Mouse (Mus musculus) kidney, adult 8-10 months (tissue): Measurements from ENCODE around the gene Skap1.
"Not testable (repeated sequence)": the region's sequence is repeated elsewhere in the genome, so short reads cannot be mapped to it uniquely, and the experiment has no call there.

ENCODE experiments used
- DNase-seq, 2 experiments: peaks; one replicate each; pipeline ENCODE4 v3.0.0; 2022

The Skap1 gene

DNA sequence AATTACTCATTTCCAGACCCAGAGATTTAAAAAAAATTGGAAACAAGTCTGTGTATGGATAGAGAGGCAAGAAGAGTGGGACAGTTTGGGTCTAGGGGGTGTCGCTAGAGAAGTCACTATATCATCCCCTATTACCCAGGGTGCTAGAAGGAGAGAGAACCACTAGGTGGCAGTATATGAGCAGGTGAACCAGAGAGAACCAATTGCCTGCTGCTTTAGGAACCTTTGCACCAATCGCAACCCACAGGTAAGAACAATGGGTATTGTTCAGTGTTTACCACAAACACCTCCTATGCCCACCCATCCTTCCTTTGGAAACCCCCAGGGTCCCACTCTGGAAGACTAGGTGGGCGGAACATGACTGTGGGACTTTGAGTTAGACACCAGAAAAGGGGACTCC is 295.6 kb downstream of the Skap1 start:
- peak; percentile 57 to 65 for DNase-seq

DNA sequence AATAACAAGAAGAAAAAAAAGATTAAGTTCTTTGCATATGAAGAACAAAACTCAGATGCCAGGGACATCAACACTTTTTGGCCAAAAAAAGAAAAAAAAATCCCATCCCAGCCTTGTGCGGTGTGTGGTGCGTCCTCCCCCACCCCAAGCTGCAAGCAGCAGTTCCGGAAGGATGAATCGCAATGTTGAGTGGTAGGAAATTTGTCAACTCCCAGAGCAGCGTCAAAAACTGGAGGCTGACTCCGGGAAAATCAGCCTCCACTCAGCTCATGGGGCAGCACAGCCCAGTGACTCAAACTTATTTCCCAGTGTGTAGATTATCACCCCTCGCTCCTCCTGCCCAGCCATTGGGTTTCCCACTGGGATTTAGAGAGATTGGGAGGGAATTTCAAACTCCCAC is 297.6 kb downstream of the Skap1 start:
- no peak for DNase-seq

DNA sequence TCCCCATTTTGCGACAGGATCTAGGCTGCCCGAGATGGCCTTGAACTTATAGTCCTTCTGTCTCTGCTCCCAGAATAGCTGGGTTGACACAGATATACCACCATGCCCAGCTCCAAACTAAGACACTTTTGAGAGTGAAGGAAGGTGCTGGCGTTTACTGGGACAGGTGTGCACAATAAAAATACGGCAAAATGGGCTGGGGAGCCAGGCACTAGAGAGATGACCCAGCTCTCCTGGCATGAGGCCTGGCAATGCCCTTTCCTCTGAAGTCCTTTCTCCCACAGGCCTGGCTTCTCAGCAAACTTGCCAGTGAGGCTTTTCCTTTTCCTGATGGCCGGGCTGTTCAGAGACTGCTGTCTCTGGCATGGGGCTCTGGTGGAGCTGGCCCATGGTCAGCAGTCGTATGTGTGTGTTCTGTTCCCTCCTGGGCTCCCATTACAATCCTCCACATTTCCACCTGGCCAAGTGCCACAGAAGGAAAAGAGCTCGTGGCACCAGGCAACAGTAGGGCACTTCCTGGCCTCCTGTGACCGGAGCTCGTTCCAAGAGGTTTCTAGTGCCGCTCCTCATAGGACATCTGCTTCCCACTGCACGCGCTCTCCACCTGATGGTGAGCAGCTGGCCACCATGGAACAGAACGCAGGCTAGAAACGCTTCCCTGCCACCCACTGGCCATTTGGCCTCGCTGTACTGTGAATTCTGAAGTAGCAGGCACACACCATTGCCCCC is 298.5 kb downstream of the Skap1 start:
- no peak for DNase-seq

DNA sequence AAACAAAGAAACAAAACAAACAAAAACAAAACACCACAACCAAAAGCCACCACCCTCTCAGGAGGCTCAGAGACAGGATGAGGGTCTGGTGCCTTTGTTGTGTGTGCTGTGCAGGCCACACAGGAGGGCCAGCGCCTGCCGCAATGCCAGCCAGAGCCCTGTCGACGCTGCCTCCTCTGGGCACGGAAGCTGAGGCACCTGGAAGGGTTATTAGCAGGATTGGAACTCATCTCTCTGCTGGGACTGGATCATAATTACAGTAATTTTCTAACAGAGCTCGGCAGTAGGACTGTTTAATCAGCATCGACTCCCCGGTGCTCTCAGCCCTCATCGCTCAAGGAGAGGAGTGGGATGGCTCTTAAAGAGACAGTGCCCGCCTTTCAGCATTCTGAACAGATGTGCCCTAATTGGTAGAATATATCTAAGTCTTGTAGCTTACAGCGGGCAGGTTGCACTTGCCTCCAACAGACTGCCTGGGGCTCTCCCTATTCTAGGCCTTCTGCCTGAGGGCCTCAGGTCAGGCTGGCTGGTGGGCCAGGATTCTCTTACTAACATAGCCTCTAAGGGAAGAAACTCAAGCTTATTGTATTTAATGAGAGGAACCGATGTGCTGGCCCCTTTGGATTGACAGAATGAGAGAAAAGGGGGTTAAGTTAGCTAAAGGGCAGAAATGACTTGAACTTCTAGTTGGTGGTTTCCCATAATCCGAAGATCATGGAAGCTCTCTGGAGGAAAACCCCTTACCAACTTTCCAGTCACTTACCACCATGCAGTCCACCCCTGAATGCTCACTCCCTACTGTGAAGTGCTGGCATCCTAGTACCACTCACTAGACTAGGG is 300.3 kb downstream of the Skap1 start:
- no peak for DNase-seq

DNA sequence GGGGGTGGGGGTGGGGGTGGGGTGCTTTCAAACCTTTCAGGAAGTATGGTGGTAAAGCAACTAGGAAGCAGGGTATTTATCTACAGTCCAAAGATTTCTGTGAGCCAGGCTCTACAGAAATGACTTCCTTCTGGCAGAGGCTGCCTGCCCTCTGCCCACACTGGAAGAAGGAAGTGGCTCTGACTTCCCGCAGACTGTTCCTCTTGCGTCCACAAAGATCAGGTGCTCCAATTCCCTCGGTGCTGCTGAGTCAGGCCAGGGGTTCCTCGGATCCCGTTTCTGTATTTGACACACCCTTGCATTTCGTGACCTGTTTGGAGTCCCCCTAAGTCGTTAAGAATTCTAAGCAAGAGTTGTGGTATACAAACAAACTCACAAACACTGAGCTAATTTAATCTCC is 301.3 kb downstream of the Skap1 start:
- no peak for DNase-seq

DNA sequence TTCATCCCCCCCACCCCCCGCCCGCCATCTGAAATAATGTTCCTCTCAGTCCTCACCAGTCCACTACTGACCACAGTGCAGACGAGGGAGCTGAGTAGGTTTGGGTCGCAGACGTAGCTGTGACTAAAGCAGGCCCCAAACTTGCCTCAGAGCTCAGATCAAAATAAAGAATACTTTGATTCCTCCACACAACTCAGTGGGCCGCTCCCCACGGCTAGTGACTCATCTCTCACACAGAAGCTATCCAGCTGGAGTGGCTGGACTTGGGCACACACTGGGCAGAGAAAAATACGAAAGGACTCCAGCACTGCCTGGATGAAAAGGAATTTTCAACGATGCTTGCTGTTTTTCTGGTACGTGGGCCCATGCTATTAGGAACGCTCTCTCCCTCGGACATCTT is 302.2 kb downstream of the Skap1 start:
- no peak for DNase-seq

DNA sequence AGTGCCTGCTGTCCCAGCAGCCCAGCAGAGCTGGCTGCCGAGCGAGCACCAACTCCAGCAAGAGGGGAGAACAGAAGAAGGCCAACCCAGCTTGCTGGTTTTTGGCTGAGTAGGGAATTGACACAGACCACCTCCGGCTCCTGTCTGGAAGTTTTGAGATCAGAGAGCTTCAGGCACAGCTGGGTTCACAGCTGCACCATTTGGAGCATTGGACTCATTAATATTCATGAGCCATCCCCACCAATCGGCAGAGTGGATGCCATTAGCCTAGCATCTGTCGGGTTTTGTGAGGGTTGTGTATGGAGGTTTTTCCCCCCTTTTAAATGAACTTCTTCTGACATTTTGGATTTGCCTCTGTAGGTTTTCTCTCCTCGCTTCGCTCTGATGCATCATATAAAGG is 302.7 kb downstream of the Skap1 start:
- no peak for DNase-seq

DNA sequence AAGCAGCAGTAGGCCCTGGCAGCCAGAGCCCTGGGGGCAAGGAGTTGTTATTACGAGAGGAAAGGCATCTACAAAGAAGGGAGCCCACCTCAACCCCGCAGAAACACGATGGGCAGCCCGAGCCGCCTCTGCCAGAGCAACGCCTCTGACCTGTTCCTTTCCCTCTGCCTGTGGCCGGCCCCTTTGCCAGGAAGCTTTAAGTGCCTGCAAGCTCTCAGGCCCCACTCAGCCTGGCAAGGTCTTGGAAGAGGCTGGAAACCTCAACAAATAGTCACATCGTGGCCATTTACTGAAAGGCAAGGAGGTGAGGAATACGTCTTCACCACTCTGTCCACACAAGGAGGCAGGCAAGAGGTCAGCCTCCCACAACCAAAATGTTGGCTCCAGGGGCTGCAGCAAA is 303.8 kb downstream of the Skap1 start:
- DNase-seq, result no peak

DNA sequence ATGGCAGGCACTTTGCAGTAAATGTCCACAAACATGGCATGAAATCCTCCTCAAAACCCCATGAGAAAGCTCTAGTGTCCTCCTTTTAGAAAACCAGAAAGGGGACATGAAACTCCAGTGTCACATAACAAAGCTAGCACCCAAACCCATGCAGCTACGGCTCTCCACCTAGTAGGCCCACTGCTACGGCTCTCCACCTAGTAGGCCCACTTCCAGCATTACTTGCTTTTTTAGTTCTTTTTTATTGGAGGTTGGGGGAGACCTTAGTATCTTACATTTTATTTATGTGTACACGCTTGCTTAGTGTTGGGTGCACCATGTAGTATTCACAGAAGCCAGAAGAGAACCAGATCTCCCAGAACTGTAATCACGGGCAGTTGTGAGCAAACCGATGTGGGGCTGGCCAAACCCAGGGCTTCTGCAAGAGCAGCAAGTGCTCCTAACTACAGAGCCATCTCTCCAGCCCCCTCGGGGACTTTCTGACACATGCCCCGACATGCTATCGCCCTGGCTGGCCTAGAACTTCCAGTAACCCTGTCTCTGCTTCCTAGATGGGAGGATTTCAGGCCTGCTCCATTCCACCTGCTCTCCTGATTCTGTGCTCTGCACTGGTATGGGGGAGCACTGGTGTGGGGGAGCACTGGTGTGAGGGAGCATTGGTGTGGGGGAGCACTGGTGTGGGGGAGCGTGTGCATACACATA is 307.0 kb downstream of the Skap1 start:
- no peak for DNase-seq

DNA sequence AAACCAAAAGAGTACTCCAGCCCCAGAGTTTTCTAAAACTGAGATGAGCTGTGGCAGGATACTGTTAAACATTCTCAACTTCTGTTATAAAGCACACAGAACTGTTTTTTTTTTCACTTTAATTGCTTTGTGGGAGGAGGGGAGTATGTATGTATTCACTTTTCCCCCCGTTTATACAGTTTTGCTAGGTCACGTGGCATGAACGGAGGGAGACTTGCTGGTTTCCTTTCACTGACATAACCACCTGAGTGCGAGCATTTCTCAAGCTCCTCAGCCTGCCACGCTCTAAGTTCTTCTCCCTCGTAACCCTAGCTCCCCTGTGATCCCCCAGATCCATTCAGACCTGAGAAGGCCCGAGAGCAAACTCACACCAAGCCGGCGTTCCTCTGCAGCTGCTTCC is 308.0 kb downstream of the Skap1 start:
- no peak for DNase-seq

DNA sequence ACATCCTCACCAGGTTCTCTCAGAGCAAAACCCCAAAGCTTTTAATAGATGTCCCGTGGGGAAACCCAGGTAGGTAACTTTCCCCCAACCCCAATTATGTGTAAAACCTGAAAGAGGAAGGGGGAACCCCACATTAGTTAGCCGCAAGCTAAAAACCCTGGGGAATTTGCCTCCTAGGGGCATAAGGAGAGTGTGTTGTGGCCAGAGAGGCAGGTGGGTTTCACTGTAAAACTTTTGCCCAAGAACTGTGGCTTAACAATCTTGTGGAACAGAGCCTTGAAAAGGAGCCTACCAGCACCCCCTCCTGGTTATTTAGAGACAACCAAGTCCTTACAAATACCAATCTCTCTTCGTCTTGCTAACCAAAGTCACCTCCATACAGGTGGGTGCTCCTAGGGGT is 310.1 kb downstream of the Skap1 start:
- no peak for DNase-seq

DNA sequence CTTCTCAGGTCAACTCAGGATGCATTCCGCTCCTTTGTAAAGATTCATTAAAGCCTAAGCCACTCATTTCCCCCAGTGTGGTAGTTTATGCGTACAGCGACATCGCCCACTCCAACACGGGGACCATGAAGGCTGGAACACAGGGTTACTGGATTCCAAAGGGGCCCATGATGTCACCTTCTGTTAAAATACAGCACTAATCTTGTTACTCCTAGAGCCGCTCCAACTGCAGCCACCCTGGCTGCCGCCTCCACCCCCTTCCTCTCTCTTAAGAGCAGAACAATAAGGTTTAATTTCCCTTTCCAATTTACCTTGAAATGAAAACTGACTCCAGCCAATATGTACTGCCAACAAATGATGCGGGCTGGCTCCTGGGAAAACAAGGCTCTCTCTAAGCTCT is 310.7 kb downstream of the Skap1 start:
- no peak for DNase-seq

DNA sequence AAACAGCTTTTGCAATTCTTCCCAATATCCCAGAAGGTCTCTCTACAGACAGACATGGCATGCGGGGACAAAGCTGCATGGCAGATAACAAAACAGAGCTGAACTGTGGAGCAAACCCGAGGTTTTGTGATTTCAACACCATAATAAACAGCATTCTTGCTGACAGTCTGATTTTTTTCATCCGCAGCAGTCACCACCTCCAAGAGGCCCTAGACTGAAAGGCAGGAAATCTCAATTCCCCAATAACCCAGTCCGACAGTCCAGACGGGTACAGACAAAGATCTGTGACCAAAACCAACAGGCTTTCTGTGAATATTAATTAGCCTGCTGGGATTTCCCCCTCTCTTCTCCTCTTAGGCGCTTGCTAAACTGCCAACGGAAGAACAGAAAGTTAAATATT is 311.3 kb downstream of the Skap1 start:
- DNase-seq, result no peak

DNA sequence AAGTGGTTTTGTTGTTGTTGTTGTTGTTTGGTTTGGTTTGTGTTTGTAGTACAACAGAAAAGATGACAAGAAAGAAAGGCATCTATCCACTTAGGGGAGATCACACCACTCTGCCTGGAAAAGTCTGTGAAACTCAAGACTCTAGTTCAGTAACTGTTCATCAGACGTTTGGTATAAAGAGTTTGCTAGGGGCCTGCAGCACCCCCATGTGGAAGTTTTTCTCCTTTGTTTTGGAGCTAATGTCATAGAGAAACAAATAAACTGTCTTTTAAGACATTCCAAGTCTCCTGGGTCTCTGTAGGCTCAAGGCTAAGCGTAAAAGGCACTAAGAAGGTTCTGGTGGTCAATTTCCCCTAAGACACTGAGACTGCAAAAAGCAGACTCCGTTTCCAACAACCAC is 311.7 kb downstream of the Skap1 start:
- no peak for DNase-seq

DNA sequence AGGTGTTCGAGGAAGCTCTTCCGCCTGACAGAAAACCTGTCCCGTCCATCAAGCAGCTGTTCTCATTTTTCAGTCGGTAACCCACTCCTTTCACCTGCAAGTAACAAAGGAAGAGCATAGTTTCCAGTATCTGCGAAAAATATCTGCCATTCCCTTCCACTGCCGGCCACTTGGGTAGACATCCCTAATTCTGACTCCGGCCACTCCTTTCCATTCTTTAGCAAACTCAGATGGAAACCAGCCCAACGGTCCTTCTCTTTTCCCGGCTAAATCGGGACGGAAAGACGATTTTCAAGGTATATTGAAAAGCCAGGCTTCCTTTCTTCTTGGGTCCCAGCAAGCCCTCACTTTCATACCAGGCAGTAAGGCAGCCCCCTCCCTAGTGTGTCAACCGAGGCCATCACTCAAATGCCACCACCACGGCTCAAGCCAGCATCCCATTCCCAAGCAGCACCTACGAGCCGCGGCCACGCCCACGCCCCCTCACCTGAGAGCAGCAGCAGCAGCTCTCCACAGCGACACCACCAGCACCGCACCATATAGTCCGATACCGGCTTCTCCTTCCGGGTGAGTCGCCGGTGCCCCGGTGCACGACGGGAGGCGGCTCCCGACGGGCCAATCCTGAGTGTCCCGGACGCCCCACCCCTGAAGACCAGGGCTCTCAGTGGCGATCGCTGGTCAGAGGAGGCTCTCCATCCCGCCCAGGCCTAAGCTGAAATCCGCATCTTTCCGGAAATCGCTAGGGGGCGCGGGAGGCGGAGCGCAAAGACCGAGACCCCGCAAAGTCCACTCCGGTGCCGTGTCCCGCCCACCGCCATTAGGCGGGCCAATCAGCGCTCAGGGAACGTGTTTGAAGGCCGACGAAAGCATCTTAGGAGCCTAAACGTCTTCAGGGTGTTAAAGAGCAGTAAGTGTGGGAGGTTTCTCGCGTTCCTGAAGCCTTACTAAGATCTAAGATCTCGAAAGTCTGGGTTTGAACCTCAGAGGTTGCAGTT is 312.9 kb downstream of the Skap1 start, which contains the start of gene Snx11:
Snx11 (minus strand) TSS at position 592 of the 995 bp plus-strand sequence.
- DNase-seq, result peak; percentile 100

DNA sequence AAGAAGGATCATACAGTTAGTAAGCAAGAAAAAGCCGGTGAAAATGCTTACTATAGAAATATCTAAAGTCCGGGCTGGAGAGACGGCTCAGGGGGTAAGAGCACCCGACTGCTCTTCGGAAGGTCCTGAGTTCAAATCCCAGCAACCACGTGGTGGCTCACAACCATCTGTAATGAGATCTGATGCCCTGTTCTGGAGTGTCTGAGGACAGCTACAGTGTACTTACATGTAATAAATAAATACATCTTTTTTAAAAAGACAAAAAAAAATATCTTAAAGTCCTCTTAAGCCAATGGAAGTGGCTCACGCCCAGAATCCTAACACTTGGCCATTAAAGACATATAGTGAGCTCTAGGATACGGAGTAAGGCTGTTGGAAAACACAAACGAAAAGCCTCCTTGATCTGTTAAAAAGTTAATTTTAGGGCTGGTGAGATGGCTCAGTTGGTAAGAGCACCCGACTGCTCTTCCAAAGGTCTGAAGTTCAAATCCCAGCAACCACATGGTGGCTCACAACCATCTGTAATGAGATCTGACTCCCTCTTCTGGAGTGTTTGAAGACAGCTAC is 313.8 kb downstream of the Skap1 start:
- not testable (repeated sequence) for DNase-seq

DNA sequence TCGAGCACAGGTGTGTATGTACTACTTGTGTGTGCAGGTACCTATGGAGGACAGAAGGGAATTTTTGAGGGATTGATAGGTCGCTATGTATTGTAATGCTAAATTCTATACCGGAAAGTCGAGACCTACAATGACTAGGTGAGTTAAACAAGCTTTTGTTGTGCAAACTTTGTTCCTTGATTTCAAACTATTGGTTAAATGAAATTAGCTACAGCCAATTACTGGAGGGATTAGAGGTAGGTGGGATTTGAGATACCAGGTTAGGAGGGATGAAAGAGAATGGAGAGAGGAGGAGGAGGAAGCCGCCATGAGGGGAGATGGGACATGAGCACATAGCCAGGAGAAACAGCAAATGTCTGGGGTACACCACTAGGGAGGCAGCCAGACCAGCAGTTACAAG is 315.9 kb downstream of the Skap1 start:
- no peak for DNase-seq

DNA sequence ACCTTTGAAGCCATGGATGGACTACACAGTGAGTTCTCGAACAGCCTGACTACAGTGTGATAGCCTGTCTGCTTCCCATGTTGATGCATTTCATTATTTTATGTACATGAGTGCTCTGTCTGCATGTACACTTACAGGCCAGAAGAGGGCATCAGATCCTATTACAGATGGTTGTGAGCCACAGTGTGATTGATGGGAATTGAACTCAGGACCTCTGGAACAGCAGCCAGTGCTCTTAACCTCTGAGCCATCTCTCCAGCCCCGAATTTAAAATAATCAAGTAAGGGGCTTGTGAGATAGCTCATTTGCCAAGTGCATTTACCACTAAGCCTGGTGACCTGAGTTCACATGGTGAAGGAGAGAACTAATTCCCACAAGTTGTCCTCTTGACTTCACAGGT is 317.0 kb downstream of the Skap1 start:
- DNase-seq, result no peak

DNA sequence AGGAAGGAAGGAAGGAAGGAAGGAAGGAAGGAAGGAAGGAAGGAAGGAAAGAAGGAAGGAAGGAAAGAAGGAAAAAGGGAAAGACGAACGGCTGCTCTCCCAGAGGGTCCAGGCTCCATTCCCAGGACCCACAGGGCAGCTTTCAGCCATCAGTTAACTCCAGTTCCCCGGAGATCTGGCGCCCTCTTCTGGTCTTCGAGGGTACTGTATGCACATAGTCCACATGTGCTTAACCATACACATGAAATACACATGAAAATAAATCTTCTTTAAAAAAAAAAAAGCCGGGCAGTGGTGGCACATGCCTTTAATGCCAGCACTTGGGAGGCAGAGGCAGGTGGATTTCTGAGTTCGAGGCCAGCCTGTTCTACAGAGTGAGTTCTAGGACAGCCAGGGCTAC is 320.5 kb downstream of the Skap1 start:
- peak; percentile 40 to 84 for DNase-seq

DNA sequence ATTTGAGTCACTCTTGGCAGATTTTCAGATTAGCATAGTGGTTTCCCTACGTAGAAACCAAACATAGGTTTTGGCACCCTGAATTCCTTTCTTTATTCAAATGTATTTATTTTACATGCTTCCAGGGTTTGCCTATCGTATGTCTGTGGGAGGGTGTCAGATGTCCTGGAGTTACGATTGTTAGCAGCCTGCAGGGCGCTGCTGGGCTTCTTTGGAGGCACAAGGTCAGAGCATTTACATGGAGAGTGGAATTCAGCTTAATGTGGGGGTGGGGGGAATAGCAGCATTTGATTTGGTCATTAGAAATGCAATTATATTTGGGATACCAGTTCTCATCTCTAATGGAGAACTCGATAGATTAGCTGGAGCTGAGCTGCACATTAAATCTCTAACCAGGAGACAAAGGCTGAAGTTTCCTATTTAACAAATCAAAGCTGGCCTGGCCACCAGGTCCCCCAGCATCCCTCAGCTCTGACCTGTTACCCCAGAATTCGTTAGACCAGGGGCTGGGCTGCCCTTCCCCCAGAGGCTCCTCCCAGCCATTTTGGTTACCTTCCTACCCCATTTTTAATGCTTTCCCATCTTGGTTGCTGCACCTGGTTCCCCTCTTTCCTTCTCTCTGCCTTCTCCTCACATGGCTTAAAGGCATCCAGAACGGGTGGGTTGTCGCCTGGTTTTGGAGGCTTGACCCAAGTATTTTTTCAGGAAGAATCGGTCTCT is 322.5 kb downstream of the Skap1 start:
- DNase-seq, result no peak
